Mouse (Mus musculus) macrophage (primary cell): ENCODE measurements around the gene Aspa. TPM values are rescaled to one million over a fixed set of nuclear protein-coding genes. Genes with fewer than 3 reads are reported as not detected.
"Not testable (repeated sequence)": the region's sequence is repeated elsewhere in the genome, so short reads cannot be mapped to it uniquely, and the experiment has no call there.

ENCODE experiments used
- H3K27ac ChIP-seq: fragments of 350-480 bp; formaldehyde crosslinking; 2 replicates; pipeline ENCODE4 v1.9.0; 2021
- H3K36me3 ChIP-seq: fragments of 350-480 bp; formaldehyde crosslinking; 2 replicates; pipeline ENCODE4 v1.9.0; 2021; ENCODE audit errors: inconsistent target
- H3K4me3 ChIP-seq: fragments of 350-480 bp; formaldehyde crosslinking; 2 replicates; pipeline ENCODE4 v1.9.0; 2021; ENCODE audit errors: inconsistent target
- H3K79me2 ChIP-seq: fragments of 350-480 bp; formaldehyde crosslinking; 2 replicates; pipeline ENCODE4 v1.9.0; 2021; ENCODE audit errors: inconsistent target
- WGBS: methylation state at CpG from one replicate; pipeline ENCODE4 v1.1.7; 2026; ENCODE audit warnings: inconsistent platforms; ENCODE audit not compliant: missing documents; 5-methylcytosine and 5-hydroxymethylcytosine counted together
- polyA plus RNA-seq: library from polyadenylated mRNA; stranded (reverse); fragments of 250-400 nt; gene quantifications from 3 replicates; pipeline ENCODE4 v1.2.4, GENCODE M21; 2018; ENCODE audit warnings: inconsistent platforms
- total RNA-seq, 78 experiments: library from RNA; depleted of rRNA; stranded (reverse); fragments of 250-400 nt; gene quantifications; 1 replicate in 9 of 78; 2 replicates in 24 of 78; 3 replicates in 43 of 78; 4 replicates in 2 of 78; pipeline ENCODE4 v1.2.4; 2018; ENCODE audit warnings: inconsistent platforms in 56 of 78

Aspa gene
- total RNA-seq (2018; cell fraction: chromatin; rRNA removed): 10 to 100 TPM in 1 of 26 experiments, 1 to 10 TPM in 9, under 1 TPM in 9, not detected in 7; 0.20 to 11.2 (median 2.1) TPM
- 1 to 10 TPM in 12 of 26 experiments, under 1 TPM in 10, not detected in 4; 0.07 to 2.6 (median 1.1) TPM for total RNA-seq (2018; cell fraction: cytosol; rRNA removed)
- total RNA-seq (2018; cell fraction: nucleus; rRNA removed): 1 to 10 TPM in 12 of 26 experiments, under 1 TPM in 7, not detected in 7; 0.20 to 9.0 (median 2.2) TPM
- 0.83 to 3.9 TPM (median 1.8 TPM) in 3 replicates for polyA plus RNA-seq

GRCm38 (mm10) chr11:73329442-73329841, at the start of gene Aspa, which contains the start of the genes Gm49340 and Spata22:
Aspa (minus strand) TSS chr11:73329596.
Gm49340 (plus strand) TSS chr11:73329741.
Spata22 (plus strand) TSS chr11:73329741.
- WGBS: 92% methylated on average over 27 of the region's 27 CpGs
- H3K4me3 ChIP-seq: no peak within 1 kb of the TSS
- no peaks in the 10 kb centered on the region for H3K36me3 ChIP-seq
- H3K79me2 ChIP-seq: no peaks in the 10 kb centered on the region
- no peak within 1 kb of the TSS for H3K27ac ChIP-seq

GRCm38 (mm10) chr11:73370946-73371345, 41.5 kb upstream of the Aspa start, which contains the start of gene Olfr376:
Olfr376 (plus strand) TSS chr11:73371246.
- H3K4me3 ChIP-seq: no peak within 1 kb of the TSS
- no peaks in the 10 kb centered on the region for H3K79me2 ChIP-seq
- no peak within 1 kb of the TSS for H3K27ac ChIP-seq
- no peaks in the 10 kb centered on the region for H3K36me3 ChIP-seq
- WGBS: 92% methylated on average over 2 of the region's 2 CpGs

GRCm38 (mm10) chr11:73350483-73350882, 21.1 kb upstream of the Aspa start, which contains the start of gene Olfr20:
Olfr20 (plus strand) TSS chr11:73350783.
- 44% methylated on average over 3 of the region's 3 CpGs for WGBS
- Histone ChIP-seq H3K27ac (no peak within 1 kb of the TSS), H3K36me3 (no peaks in the 10 kb centered on the region), H3K79me2 (no peaks in the 10 kb centered on the region), H3K4me3 (no peak within 1 kb of the TSS)

- no peaks in the 10 kb centered on the region for H3K79me2 ChIP-seq
- WGBS: 85% methylated on average over 4 of the region's 4 CpGs
- no peak overlapping the region for H3K4me3 ChIP-seq
- no peak overlapping the region for H3K27ac ChIP-seq
- no peaks in the 10 kb centered on the region for H3K36me3 ChIP-seq
These were observed 7.5 kb upstream of the Aspa start for GRCm38 (mm10) chr11:73336919-73337318.

- H3K27ac ChIP-seq: no peak overlapping the region
- no peaks in the 10 kb centered on the region for H3K79me2 ChIP-seq
- H3K4me3 ChIP-seq: no peak overlapping the region
- H3K36me3 ChIP-seq: no peaks in the 10 kb centered on the region
- WGBS: 92% methylated on average over 2 of the region's 2 CpGs
These were observed 4.0 kb upstream of the Aspa start for GRCm38 (mm10) chr11:73333357-73333756.

- Histone ChIP-seq H3K36me3 (no peaks in the 10 kb centered on the region), H3K27ac (no peak overlapping the region), H3K4me3 (no peak overlapping the region), H3K79me2 (no peaks in the 10 kb centered on the region)
- WGBS: 81% methylated on average over 4 of the region's 4 CpGs
These were observed 2.0 kb downstream of the Aspa start for GRCm38 (mm10) chr11:73327361-73327760.

GRCm38 (mm10) chr11:73326485-73326886, 2.9 kb downstream of the Aspa start:
- H3K36me3 ChIP-seq: no peaks in the 10 kb centered on the region
- H3K27ac ChIP-seq: 0 out of 2 replicates have a peak overlapping the region, but pooled peaks have one; percentile 4
- no peaks in the 10 kb centered on the region for H3K79me2 ChIP-seq
- no peak overlapping the region for H3K4me3 ChIP-seq
- 18% methylated on average over 12 of the region's 12 CpGs for WGBS

GRCm38 (mm10) chr11:73323906-73324830, 5.2 kb downstream of the Aspa start:
- 73% methylated on average over 9 of the region's 9 CpGs for WGBS
- no peaks in the 10 kb centered on the region for H3K79me2 ChIP-seq
- H3K4me3 ChIP-seq: no peak overlapping the region
- H3K27ac ChIP-seq: no peak overlapping the region
- no peaks in the 10 kb centered on the region for H3K36me3 ChIP-seq

GRCm38 (mm10) chr11:73321064-73321463, 8.3 kb downstream of the Aspa start:
- not testable (repeated sequence) for H3K4me3 ChIP-seq, H3K27ac ChIP-seq, H3K36me3 ChIP-seq, H3K79me2 ChIP-seq
- WGBS: 86% methylated on average over 13 of the region's 13 CpGs

GRCm38 (mm10) chr11:73318581-73318980, 10.8 kb downstream of the Aspa start:
- H3K4me3 ChIP-seq, H3K79me2 ChIP-seq, H3K36me3 ChIP-seq, H3K27ac ChIP-seq: not testable (repeated sequence)
- WGBS: 95% methylated on average over 2 of the region's 2 CpGs

GRCm38 (mm10) chr11:73315961-73316360, 13.4 kb downstream of the Aspa start:
- WGBS: 90% methylated on average over 3 of the region's 3 CpGs
- no peaks in the 10 kb centered on the region for H3K36me3 ChIP-seq
- no peak overlapping the region for H3K4me3 ChIP-seq
- no peaks in the 10 kb centered on the region for H3K79me2 ChIP-seq
- no peak overlapping the region for H3K27ac ChIP-seq

GRCm38 (mm10) chr11:73303123-73303522, 26.3 kb downstream of the Aspa start:
- WGBS: 80% methylated on average over 2 of the region's 2 CpGs
- Histone ChIP-seq H3K4me3 (no peak overlapping the region), H3K27ac (no peak overlapping the region), H3K79me2 (no peaks in the 10 kb centered on the region), H3K36me3 (no peaks in the 10 kb centered on the region)

GRCm38 (mm10) chr11:73289621-73290020, 39.8 kb downstream of the Aspa start:
- H3K79me2 ChIP-seq: no peaks in the 10 kb centered on the region

GRCm38 (mm10) chr11:73284351-73284750, 45.0 kb downstream of the Aspa start:
- Histone ChIP-seq H3K36me3 (no peaks in the 10 kb centered on the region), H3K4me3 (no peak overlapping the region), H3K27ac (no peak overlapping the region), H3K79me2 (no peaks in the 10 kb centered on the region)

More at GRCm38 (mm10) chr11:73289621-73290020, 39.8 kb downstream of the Aspa start:
- Histone ChIP-seq H3K27ac (no peak overlapping the region), H3K4me3 (no peak overlapping the region), H3K36me3 (no peaks in the 10 kb centered on the region)
- 100% methylated on average over 1 of the region's 1 CpGs for WGBS

- H3K36me3 ChIP-seq: no peaks in the 10 kb centered on the region
- 43% methylated on average over 1 of the region's 1 CpGs for WGBS
- no peak overlapping the region for H3K4me3 ChIP-seq
- no peaks in the 10 kb centered on the region for H3K79me2 ChIP-seq
- no peak overlapping the region for H3K27ac ChIP-seq
These were observed 45.5 kb downstream of the Aspa start for GRCm38 (mm10) chr11:73283926-73284325.
